Mouse (Mus musculus) lung, postnatal 10 days (tissue): ENCODE measurements at regions not wholly inside any gene's neighbourhood (a gene's known extent, or its start where the extent isn't known, plus 50 kb on each side); places are given as distances from the start of the nearest gene placed in this dataset.

ENCODE experiments used
- DNase-seq: peaks from one replicate; pipeline ENCODE4 v3.0.0; 2021

DNA sequence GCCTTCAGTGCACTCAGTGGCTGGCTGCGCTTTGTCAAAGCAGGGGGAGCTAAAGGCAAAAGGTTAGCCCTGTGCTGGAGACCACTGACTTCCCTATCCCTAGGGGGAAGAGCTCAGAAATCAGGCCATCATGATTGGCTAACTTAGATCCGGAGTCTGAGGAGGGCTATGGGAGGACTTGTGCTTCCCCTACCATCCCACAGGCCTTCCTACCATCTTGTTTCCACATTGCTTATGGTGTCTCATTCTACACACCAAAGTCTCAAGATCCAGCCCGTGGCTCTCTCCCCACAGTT is 72.9 kb upstream of the 1700024P04Rik start:
- no peak for DNase-seq

GRCm38 (mm10) chr13:99056432-99057292 is 72.3 kb upstream of the 1700024P04Rik start:
- DNase-seq: peak; percentile 45

- DNase-seq: peak; percentile 61
Measured at GRCm38 (mm10) chr13:99055609-99056321, 71.4 kb upstream of the 1700024P04Rik start.

GRCm38 (mm10) chr13:99052076-99052475 is 67.7 kb upstream of the 1700024P04Rik start:
- DNase-seq: no peak

DNA sequence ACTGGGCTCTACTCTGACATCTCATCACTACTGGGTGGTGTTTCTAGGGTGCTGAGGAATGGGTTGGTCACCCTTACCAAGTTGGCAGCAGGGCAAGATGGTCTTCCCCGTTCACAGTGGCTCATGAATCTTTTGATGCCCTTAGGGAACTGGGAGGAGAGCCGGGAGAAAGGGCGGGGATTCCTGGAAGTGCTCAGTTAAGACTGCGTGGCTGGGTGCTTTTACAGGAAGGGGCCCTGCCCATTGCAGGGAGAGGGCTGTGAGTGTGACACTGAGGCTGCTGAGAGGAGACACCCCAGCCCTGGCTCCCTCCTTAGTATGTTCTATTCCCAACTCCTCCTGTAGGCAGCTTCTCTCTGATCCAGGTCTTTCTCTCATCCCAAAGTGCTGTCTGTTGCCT is 65.3 kb upstream of the 1700024P04Rik start:
- no peak for DNase-seq

DNA sequence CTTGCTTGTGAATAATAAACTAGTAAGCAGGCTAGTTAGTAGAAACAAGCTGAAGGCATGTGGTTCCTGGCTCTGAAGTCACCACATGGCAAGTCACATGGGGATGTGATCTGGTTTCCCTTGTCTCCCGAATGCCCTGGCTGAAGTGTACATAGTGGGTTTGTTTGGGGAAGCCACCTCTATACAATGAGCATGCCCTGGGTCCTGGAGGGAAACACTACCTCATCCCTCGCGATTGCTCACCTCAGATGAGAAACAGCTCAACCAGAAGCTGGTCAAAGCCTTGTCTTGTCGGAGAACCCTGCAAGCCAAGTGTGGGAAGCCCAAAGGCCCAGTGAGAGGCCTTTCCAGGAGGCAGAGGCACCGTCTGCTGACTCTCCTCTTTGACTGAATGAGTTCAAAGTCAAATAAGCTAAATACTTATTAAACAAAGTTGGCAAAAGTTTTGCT is 64.3 kb upstream of the 1700024P04Rik start:
- DNase-seq: no peak

- no peak for DNase-seq
Measured at GRCm38 (mm10) chr13:99047219-99047618, 62.9 kb upstream of the 1700024P04Rik start.

DNA sequence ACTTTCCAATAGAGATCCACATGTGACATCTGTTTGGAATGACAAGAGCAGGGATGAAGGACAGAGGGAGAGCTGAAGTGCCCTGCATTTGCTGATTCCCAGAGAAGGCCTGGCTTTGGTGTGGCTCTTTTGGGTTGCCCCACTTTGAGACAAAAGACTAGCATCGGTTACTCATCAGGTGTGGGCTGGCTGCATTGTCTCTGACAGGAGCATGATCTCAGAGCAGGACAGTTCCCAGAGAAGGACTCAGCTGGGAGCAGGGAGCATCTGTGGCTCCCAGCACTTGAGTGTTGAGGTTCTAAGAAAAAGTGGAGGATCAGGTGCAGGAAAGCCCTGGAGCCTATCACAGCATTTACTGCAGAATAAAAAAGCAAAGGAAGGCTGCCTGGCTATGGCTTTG is 62.4 kb upstream of the 1700024P04Rik start:
- no peak for DNase-seq

GRCm38 (mm10) chr13:99042086-99042485 is 57.7 kb upstream of the 1700024P04Rik start:
- no peak for DNase-seq

DNA sequence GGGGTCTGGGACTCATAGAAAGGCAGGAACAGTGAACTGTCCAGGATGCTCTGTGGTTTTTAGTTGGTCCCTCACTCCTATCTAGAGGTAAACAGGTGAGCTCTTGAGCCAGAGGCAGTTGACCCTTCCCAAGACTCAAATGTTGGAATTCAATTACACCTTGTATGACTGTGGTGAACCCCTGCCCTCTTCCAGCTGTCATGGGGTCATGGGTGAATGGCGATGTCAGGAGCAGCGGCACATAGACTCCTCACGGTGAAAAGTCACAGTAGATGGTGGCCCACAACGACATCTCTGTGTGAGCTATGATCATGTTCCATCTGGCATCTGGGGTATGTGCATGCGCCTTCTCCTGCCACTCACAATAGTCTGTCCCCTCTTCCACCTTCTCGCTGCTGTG is 56.9 kb upstream of the 1700024P04Rik start:
- no peak for DNase-seq

GRCm38 (mm10) chr13:99040846-99041245 is 56.5 kb upstream of the 1700024P04Rik start:
- no peak for DNase-seq

DNA sequence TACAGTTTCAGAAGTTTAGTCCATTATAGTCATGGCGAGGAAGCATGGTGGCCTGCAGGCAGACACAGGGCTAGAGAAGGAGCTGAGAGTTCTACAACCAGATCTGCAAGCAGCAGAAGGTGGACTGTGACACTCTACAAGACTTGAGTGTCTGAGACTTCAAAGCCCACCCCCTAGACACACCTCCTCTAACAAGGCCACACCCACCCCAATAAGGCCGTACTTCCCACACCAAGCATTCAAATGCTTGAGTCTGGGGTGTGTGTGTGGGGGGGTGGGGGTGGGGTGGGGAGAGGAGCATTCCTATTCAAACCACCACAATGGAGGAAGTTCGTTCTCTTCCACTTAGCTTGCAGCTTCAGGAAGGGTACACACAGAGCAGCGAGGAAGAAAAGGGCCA is 55.8 kb upstream of the 1700024P04Rik start:
- no peak for DNase-seq

GRCm38 (mm10) chr13:99039063-99039385 is 54.7 kb upstream of the 1700024P04Rik start:
- DNase-seq: no peak

DNA sequence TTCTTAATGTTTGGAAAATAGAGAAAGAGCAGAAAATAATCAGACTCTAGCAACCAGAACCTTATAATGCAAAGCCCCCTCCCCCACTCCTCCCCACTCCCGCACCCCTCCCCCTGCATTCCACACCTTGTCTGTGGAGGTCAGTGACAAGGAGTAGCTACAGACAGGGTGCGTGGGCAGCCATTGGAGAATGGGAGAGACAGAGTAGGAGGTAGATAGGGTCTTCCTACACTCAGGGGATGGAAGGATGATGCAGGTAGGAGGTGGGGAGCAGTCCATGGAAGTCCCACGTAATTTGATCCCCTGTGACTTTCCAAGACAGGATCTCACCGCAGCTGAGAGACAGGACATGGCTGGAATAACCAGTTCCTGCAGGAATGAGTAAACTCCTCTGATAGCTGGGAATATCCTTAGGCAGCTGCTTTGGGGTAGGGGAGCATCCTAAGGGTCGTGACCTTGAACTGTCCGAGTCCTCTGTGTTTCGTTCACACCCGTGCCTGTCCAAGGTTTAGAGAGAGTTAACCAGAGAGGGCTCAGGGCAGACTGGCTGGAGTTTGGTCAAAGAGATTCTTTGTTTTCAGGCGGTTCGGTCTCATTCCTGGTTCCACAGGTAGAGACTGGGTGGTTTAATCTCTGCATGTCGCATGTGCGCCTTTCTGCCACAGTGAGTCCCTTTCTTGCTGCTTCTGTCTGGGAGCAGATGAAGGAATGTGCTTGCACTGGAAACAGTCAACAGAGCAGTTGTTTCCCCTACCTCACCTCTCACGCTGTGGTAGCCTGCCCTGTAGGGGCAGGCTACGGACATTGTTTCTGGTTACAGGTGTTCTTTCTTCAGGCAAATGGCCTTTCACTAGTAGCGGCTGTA is 54.1 kb upstream of the 1700024P04Rik start:
- no peak for DNase-seq

- no peak for DNase-seq
Measured at GRCm38 (mm10) chr13:99037131-99037530, 52.8 kb upstream of the 1700024P04Rik start.
